ENCODE assay signal across 8 mouse cellular contexts in the genomic region with DNA sequence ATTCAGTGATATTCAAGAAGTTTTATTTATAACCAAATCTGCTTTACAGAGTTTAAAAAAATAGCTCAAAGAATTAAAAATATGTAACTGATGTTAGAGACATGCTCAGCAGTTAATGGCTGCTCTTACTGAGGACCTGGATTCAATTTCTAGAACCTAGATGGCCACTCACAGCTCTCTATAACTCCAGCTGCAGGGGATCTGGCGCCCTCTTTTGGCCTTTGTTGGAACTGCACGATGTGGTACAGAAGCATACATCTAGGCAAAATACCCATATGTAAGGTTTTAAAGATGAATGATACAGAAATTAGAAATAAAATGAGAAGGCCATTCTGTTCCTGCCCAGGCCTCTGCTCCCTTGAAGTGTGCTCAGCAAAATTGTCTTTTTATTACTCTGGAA.
DNase-seq lines count a peak whose midpoint lies in the region; ATAC-seq and TF ChIP-seq lines count a peak whose summit lies in the region.

No protein-coding gene starts in this region.

- no peak for TF ChIP-seq EP300 in lung, postnatal 0 days (IDR thresholded peaks at IDR 0.05)

- ATAC-seq in lung, postnatal 0 days = no peak

- no peaks in the 10 kb centered on the region for H3K9me3 ChIP-seq in lung, postnatal 0 days (ENCODE audit: low read length)

- H3K4me2 ChIP-seq in lung, postnatal 0 days (replicated peaks; ENCODE audit: low read depth, low read length) = no peak overlapping the region

- H3K27ac ChIP-seq in lung, postnatal 0 days (ENCODE audit: low read length) = no peak overlapping the region

- H3K9ac ChIP-seq in lung, postnatal 0 days (replicated peaks; ENCODE audit: low read depth) = no peak overlapping the region

- WGBS in lung, postnatal 0 days = 0% methylated on average over 2 of the region's 2 CpGs

- no peaks in the 10 kb centered on the region for H3K4me1 ChIP-seq in lung, postnatal 0 days (ENCODE audit: insufficient read depth, low read depth, low read length)

- H3K36me3 ChIP-seq in lung, postnatal 0 days (ENCODE audit: insufficient read depth, low read length) = no peaks in the 10 kb centered on the region
- no peaks in the 10 kb centered on the region for H3K36me3 ChIP-seq in splenic B cell, adult 2 months (ENCODE audit: control insufficient read depth, insufficient read depth, low read length, poor library complexity, severe bottlenecking)

- H3K27me3 ChIP-seq in lung, postnatal 0 days (replicated peaks; ENCODE audit: insufficient read depth, low read length) = no peaks in the 10 kb centered on the region
- no peaks in the 10 kb centered on the region for H3K27me3 ChIP-seq in splenic B cell, adult 2 months (ENCODE audit: control insufficient read depth, insufficient read depth, low read length, poor library complexity, severe bottlenecking)

- peak; percentile 43 to 66 for DNase-seq in cerebellum, postnatal 14 days
- DNase-seq in cerebellum, adult 8-10 months = no peak
- DNase-seq in ovary, postnatal 36 days (ENCODE audit: low spot score) = peak; percentile 45
- DNase-seq in ovary, postnatal 10 days (ENCODE audit: low spot score) = no peak
- peak; percentile 16 to 56 for DNase-seq in cerebellum, postnatal 25 days
- peak; percentile 59 for DNase-seq in induced T-regulatory cell, adult 2 months (ENCODE audit: low read depth)
- DNase-seq in lung, postnatal 0 days (ENCODE audit: low spot score) = peak; percentile 19
- peak; percentile 71 for DNase-seq in splenic B cell, adult 2 months (ENCODE audit: low read depth, low spot score)

- H3K4me3 ChIP-seq in lung, postnatal 0 days (ENCODE audit: low read depth, low read length) = no peak overlapping the region

- peak; percentile 76 for TF ChIP-seq CTCF in lung, postnatal 0 days (IDR thresholded peaks at IDR 0.05)

Comparison
In these comparisons a context has a peak if more than half of its experiments do, and no peak if none do; other contexts are left out.
1. DNase-seq: peak in cerebellum, postnatal 14 days (2 of 2), ovary, postnatal 36 days (single experiment), cerebellum, postnatal 25 days (2 of 2), induced T-regulatory cell, adult 2 months (single experiment), lung, postnatal 0 days (single experiment) and splenic B cell, adult 2 months (single experiment); none in cerebellum, adult 8-10 months (single experiment) and ovary, postnatal 10 days (single experiment).